Mouse (Mus musculus) T-cell, adult 2 months (primary cell): ENCODE data around the gene Olfr1395.

ENCODE experiments used
- DNase-seq: peaks from one replicate; pipeline ENCODE4 v3.0.0; 2022; ENCODE audit warnings: low spot score

Gene Olfr1395

DNA sequence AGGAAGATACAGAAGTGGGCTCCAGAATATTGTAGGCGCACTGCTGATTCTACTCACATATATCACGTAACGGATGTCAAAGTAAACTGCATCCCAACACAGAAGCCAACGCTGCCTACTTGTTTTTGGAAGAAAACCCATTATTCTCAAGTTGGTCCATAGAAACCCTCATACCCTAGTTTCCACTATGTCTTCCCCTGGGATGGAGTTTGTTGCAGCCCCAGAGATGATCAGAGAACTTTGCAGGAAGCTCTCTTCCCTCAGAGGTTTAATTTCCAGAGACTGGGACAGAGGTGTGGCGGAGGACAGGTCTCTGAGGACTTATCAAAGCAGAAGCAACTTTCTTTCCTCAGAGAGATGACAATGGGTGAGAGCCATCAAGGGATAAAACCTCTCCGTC, at the start of gene Olfr1395:
TSS of gene Olfr1395 (plus strand) at position 301 of the 400 bp plus-strand sequence.
- no peak for DNase-seq

DNA sequence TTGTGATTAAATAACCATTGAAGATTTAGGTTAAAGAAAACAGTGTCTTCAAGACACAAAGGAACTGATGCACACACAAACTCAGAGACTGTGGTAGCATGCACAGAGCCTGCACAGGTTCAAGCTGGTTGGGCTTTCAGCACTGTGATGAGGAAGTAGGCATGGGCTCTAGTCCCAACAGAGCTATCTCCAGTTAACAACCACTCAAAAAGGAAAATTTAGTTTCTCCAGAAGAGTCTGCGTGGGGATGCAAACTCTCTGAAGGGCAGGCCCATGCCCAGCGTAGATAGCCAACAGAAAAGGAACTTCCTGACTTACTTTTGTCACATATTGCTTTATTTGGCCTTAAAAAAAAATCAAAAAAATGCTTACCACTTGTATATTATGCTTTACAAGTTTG, 49.3 kb upstream of the Olfr1395 start:
- DNase-seq: no peak

DNA sequence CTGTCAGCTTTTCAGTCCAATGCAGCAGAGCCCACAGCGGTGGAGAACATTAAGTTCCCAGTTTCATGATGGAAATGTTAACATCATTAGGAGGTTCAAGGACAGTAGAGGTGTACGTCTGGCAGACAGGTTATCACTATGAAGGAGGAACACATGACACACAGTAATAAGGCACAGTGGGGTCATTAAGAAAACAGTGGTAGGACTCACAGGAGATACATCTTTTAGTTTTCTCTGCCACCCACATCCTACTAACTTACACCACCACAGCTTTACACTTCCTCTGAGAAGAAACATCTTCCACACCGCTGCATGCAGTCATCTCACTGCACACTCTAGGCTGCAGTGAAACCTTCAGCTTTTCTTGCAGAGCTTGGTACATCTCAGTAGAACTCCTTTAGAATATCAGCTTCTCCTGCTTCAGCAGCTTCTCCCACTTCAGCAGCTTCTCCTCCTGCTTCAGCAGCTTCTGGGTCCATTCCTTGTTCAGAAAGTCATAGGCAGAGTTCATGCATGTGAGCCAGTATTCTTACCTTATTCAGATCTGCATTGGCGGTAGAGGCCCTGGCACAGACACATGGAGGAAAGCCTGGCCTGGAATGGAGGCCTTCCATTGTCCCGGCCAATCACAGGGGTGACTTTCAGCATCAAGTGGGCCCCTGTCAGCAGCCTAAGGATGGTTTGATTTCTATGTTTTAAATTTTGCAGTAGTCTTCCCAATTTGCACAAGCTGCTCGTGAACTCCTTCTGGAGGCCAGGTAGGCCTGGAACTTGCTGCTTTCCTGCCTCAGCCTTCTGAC, 48.0 kb upstream of the Olfr1395 start:
- peak; percentile 76 for DNase-seq

DNA sequence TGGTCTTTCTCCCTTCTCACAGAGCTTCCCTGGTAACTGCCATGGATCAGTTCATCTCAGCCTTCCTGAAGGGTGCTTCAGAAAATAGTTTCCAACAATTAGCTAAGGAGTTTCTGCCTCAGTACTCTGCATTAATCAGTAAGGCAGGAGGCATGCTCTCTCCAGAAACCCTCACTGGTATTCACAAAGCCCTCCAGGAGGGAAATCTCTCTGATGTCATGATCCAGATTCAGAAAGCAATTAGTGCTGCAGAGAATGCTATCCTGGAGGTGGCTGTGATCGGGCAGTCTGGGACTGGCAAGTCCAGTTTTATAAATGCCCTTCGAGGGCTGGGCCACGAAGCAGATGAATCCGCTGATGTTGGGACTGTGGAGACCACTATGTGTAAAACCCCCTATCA, 46.7 kb upstream of the Olfr1395 start:
- DNase-seq: no peak

DNA sequence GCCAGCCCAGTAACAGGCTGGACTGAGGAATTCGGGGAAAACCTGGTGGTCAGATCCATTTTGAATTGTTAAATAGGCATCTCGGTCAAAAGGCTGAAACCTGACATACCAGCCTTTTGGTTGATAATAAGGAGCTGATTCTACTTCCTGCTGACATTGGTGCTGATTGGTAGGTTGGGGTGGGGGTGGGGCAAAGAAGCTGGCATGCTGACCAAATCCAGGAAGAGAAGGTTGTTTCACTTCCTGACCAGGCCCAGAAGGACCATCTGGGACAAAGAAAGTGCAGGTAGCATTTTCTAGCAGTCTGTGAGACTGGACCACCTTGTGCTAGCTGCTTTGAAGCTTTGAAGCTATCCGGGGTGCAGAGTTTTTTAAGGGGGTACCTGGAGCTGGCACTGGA, 41.7 kb upstream of the Olfr1395 start:
- no peak for DNase-seq

DNA sequence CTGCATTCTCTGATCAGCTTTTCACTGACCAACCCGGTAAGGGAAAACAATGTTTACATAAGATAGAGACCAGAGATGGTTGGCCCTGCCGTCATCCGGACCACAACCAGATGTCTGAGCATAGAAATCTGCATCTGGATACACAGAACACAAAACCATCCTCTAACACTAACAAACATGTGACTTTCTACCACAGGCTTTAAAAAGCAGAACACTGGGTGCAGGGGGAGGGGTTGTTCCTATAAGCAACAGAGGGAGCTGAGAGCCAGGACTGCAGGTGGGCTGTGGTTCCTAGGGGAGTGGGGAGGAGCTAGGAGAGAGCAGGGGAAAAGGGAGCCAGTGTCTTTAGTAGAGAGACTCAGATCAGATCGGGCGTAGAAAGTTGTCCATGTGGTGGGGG, 40.6 kb upstream of the Olfr1395 start:
- peak; percentile 71 for DNase-seq

DNA sequence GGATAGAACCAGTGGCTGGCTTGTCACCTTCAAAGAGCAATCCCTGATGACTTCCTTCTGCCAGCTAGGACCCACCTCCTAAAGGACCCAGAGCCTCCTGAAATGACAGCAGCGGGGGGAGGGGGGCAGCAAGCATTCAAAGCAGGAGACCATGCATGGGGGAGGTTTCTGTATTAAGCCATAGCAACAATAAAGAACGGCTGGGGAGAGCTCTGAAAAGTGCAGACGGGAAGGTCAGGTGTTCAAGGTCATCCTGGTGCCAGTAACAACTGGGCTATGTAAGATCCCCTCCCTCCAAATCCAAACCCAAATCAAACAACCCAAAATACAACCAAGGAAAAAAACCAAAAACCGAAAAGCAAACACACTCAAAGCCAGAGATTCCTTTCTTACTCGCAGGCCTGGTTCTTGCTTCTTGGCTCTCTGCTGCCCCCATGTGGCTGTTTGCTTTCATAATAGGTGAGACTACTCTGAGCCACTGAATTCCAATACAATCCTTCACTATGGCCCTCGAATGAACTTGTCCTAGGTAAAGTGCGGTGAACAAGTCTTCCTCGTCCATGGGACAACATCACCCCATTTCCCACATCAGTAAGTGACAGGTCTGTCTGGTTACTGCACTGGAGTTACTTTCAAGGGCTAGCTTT, 38.9 kb upstream of the Olfr1395 start:
- DNase-seq: peak; percentile 87

DNA sequence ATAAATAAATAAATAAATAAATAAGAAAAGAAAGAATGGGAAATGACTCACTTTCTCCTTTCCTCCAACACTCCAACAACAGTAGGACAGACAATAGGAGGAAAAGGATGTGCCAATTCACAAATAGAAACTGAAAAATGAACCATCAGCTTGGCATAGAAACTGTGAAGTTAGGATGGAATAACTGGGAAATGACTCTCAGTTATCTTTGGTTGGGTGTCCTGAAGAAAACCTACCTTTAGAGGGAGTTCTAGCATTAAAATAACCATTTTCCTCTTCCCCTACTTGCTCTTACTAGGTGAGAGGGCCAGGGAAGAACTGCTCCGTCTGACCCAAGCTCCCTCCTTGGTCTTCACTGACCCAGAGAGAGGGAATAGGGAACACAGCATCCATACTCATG, 36.3 kb upstream of the Olfr1395 start:
- no peak for DNase-seq

DNA sequence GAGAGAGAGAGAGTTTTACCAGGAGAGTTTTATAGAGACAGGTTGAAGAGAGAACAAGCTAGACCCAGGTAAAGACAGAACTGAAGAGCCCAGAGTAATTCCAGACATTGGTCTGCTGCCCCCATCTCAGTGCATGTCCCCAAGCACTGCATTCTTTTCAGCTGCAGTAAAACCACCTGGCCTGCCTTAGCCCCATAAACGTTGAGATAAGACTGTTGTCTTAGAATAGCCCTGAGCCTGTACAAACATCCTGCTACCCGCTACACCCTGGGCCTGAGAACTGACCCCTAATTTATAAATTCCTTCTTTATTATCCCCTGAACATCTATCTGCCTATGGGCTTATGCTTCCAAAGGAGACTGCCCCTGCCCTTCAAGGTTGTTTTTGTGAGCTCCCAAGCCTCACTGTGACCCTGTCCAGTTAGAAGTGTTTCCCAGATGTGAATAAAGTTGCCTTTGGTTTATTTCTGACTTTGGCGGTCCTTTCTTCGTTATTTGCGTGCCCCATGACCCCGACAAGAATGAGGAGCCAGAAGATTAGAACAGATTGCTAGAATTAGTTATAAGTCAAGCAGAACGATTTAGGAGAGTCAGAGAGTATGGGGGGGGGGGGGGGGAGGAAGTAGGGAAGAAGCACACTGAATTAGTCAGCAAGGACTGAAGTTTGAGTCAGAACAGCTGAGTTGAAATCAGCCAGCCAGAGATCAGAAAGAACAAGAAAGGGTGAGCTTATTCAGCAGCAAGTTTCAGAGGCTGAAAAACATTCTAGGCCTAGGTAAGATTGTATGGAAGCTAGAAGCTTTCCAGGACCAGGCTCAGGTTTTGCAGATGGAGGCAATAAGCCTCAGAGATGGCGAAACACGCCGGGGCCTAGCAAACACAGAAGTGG, 34.2 kb upstream of the Olfr1395 start:
- no peak for DNase-seq

DNA sequence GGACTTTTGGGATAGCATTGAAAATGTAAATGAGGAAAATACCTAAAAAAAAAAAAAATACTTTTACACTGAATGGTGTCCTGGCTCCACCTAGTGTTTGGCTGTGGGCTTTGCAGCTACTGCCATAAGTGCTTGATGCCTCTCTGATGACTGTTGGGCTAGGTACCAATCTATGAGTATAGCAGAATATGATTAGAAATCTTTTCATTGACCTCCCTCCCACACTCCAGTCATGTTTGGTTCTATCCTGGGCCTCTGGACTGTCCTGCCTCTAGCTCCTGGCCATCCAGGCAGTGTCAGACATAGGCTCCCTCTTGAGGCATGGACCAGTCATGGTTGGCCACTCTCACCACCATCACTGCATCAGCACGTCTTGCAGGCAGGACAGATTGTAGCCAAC, 33.2 kb upstream of the Olfr1395 start:
- peak; percentile 48 for DNase-seq

DNA sequence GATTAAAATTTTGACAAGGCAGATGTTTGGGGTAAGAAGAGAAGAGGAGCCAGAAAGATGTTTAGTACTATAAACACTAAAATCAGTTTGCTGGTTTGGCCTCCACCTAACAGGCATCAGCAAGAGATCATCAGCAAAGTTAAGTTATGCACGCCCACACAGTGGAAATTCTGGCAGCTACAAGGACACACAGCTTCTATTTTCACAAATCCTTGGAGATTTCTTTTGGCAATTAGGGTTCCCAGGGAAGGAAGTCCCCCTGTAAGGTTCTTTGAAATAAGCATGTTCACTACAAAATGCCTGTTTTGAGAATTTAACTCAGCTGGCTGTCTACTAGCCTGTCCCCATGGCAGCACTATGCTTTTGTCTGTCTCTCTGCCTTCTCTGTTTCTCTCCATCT, 31.1 kb upstream of the Olfr1395 start:
- no peak for DNase-seq

DNA sequence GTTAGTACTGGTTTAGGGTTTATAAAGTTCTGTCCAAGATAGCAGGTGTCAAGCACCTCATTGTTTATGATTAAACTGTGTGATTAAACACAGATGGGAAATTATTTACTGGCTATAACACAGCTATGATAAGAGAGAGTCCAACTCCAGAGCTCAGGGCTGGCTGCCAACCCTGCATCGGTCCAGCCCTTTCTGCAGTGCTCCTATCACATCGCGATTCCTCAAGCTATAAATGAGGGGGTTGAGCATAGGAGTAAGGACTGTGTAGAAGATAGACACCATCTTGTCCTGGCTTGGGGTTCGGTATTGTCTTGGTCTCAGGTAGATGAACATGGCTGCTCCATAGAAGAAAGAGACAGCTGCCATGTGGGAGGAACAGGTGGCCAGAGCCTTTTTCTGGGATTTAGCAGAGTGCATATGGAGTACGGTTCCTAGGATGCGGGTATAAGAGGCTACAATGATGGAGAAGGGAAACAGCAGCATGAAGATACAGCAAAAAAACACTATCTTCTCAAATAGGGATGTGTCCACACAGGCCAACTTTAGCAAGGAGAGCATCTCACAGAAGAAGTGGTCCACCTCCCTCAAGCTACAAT, 29.4 kb upstream of the Olfr1395 start:
- DNase-seq: no peak

DNA sequence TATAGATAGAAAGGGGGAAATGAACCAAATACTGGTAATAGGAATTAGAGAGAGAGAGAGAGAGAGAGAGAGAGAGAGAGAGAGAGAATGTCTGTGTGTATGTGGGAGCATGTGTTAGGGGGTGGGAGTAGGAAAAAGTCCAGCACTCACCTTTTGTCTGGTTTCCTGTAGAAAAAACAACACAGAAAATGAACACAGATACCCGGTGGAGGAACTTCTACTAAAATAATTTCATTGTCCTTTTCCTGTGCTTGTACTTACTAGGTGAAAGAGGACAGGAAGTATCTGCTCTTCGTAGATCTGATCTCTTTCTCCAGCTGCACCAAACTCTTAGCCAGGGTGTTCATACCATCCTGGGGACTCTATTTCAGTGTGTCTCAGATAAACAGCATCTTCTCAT, 27.9 kb upstream of the Olfr1395 start:
- no peak for DNase-seq

DNA sequence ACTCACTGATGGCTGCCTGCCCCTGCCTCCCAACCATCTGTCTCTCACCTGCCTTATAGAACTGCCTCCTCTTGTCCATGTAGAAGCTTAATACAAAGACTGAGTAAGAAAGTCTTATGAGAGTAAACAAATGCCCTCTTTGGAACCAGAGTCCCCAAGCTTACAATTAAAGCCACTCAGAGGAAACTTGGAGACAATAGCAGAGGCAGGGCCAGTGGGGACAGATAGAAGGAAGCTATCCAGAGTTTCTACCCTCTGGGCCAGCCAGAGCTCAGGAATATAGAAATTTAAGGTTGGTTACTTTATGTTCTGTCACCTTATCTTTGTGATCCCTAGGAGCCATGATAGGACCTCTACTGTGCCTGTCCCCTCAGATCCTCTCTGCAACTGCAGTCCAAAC, 27.3 kb upstream of the Olfr1395 start, which contains the start of gene Olfr1396:
TSS of gene Olfr1396 (minus strand) at position 101 of the 400 bp plus-strand sequence.
- DNase-seq: no peak

DNA sequence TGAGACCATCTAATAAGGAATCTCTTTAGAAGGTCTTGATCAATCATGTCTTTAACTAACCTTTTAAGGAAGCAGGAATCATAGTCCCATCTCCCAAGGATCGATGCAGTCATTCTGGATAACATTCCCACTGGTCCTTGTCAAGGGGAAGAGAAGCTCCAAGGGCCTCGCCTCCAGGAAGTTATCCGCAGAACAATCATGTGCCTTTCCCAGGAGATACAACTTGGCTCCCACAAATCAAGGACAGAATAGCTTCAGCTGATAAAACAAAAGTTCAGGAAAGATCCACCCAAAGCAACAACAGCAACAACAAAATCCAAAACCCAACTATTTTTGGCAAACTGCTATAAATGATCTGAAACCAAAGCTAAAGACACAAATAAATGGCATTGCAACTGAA, 22.4 kb upstream of the Olfr1395 start:
- DNase-seq: no peak

DNA sequence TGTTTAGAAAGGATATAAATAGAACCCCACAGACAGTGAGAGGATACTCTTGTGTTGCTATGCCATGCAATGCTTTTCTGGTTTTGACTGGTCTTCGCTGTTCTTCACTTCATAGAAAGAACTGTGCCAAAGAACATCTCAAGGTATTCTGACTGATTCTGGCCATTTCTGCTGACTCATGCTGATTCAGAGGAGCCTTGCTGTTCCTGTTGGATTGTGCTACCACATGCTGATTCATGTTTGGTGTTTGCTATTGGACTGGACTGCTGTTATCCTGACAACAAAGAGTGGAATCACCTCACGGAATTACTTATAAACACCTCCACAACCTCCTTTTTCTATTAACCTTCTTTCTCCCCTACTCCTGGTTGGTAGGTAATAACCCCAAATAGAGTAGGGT, 17.9 kb upstream of the Olfr1395 start:
- no peak for DNase-seq

DNA sequence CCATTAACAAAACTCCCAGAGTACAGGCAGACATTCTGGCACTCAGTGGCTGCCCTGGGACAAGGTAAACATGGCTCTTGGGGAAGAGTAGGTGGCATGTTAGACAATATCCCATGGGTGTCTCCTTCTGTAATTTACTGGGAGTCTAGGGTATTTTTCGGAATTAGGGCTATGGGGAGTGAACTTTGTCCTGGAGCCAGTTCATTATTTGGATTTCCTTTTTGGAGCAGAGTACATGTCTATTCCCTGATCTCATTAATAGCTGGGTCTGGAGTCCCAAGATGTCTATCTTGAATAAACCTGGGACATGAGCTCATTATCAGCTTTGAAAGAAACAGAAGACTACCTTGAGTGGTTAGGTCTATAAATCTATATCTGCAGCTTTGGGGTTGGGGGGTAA, 12.0 kb downstream of the Olfr1395 start, which contains the start of gene Olfr1394:
TSS of gene Olfr1394 (plus strand) at position 301 of the 400 bp plus-strand sequence.
- DNase-seq: no peak

DNA sequence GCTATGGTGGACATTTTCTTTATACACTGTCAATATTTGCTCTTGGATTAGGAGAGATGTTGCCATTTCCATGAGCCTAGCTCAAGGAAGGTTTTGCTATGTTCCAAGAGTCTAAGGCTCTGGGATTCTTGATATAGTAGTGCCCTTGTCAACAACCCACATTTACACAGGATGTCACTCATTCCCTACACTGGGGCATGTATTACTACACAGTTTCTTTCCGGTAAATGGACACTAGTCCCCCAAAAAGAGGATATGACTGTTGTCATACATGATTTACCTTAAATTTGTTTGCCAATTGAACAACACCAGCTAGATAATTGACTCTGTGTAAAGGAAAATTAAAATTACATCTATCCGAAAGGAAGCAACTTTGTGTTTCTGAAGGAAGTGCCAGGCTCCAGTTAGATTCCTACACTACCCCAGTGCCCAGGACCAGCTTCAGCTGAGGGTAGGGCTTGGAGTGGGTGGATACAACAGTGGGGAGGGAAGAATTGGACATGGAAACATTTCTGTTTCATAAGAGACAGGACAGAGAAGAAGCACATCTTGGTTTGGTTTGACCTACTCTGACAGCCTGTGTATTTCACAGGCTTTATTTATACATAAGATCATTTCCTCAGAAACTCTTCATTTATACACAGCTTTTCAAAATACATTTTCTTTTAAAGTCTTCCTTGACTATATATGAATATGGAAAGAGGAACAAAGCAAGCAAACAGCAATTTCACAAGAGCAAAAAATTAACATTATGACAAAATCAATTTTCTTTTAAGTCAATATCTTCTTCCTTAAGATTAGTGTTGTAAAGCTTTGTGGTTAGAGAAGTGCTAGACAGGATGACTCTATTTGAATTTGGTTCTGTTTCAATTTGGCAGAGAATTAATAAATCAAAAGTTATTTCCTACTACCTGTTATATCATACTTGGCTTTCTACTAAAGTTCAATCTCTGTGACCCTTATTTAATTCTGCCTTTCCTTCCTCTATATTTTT, 15.0 kb downstream of the Olfr1395 start:
- DNase-seq: no peak

DNA sequence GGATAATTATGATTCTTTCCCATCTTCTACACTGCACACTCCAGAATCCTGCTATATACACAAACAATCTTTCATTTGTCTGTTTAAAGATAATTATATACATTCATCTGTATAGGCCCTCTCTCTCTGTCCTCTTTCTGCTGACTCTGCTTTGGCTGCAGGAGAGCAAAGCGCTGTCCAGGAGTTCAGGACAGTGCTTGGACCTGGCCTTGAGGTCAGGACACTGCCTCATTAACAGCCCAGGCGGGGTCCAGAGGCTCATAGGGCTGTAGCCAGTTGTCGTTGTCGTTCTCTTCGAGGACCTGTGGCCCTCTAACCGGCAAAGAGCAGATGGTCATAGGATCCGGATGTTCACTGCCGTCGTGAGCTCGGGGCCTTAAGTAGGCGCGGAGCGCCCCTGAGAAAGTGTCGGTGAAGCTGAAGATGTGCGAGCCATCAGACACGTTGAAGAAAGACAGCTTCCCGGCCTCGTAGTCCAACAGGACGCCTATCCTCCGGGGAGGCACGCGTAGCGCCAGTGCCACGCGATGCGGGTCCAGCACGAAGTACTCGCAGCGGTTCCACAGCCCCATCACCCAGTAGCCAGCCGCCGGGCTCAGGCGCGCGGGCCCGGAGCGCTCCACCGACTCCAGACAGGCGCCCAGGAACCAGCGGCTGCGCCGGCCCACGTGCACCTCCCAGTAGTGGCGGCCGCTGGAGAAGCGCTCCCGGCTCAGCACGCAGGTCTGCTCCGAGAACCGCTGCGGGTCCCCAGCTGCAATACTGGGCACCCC, 27.0 kb downstream of the Olfr1395 start:
- DNase-seq: no peak

DNA sequence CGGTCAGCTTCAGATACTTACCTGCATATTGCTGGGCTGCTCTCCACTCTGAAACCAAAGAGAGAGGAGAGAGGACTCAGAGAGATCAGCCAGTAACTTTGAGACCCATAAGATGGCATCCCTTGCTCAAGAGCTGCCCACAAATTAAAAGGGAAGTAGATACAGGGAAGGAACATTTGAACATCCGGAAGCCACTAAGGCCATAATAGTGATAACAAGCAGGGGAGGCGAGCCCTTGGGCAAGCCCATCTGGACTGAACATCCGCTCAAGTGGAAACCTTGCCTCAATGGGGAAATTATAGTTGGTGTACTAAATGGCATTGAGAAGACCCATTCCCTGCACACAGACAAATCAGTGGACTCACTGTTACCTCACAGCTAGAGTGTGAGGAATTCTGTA, 28.5 kb downstream of the Olfr1395 start:
- no peak for DNase-seq
